Mouse (Mus musculus) limb, embryonic 15.5 days (tissue): Measurements from ENCODE around the gene Adam15. TPM values are rescaled to one million over a fixed set of nuclear protein-coding genes. Genes with fewer than 3 reads are reported as not detected.

ENCODE experiments used
- ATAC-seq: fragments of 200-750 bp; cut with Nextera tagmentation; 2 replicates; pipeline ENCODE4 v1.8.0; 2017; ENCODE audit warnings: low read depth, moderate TSS enrichment; ENCODE audit not compliant: insufficient number of reproducible peaks, low FRiP score, low TSS enrichment
- H3K27ac ChIP-seq: fragments of 300-500 bp; sonication (generic); 2 replicates; pipeline ENCODE4 v1.5.1; 2015; ENCODE audit warnings: moderate library complexity, mild to moderate bottlenecking, inconsistent platforms
- H3K27me3 ChIP-seq: fragments of 300-500 bp; sonication (generic); 2 replicates; pipeline ENCODE4 v1.6.1; 2015; ENCODE audit warnings: inconsistent platforms
- H3K36me3 ChIP-seq: fragments of 300-500 bp; sonication (generic); 2 replicates; pipeline ENCODE4 v1.6.1; 2015; ENCODE audit warnings: inconsistent platforms
- H3K4me1 ChIP-seq: fragments of 300-500 bp; sonication (generic); 2 replicates; pipeline ENCODE4 v1.6.1; 2015; ENCODE audit warnings: inconsistent platforms
- H3K4me2 ChIP-seq: fragments of 300-500 bp; sonication (generic); 2 replicates; pipeline ENCODE4 v1.6.1; 2015; ENCODE audit warnings: mild to moderate bottlenecking, inconsistent platforms
- H3K4me3 ChIP-seq: fragments of 300-500 bp; sonication (generic); 2 replicates; pipeline ENCODE4 v1.5.1; 2015; ENCODE audit warnings: mild to moderate bottlenecking, inconsistent platforms
- H3K9ac ChIP-seq: fragments of 300-500 bp; sonication (generic); 2 replicates; pipeline ENCODE4 v1.6.1; 2015; ENCODE audit warnings: inconsistent platforms
- H3K9me3 ChIP-seq: fragments of 300-500 bp; sonication (generic); 2 replicates; pipeline ENCODE4 v1.6.1; 2016; ENCODE audit warnings: inconsistent platforms
- WGBS: fragments of 180-500 bp; shearing (Covaris S2); methylation state at CpG from one replicate; pipeline ENCODE4 v1.1.7; 2015; 5-methylcytosine and 5-hydroxymethylcytosine counted together
- polyA plus RNA-seq: library from polyadenylated mRNA; unstranded; fragments of >200 nt; fragmentation: Nextera tagmentation; extraction: Ambion mirVana; gene quantifications from 2 replicates; pipeline ENCODE4 v1.2.1, GENCODE M21; 2015

The Adam15 gene
- polyA plus RNA-seq, 1 experiment from 2014 or later = 94.4 TPM

DNA sequence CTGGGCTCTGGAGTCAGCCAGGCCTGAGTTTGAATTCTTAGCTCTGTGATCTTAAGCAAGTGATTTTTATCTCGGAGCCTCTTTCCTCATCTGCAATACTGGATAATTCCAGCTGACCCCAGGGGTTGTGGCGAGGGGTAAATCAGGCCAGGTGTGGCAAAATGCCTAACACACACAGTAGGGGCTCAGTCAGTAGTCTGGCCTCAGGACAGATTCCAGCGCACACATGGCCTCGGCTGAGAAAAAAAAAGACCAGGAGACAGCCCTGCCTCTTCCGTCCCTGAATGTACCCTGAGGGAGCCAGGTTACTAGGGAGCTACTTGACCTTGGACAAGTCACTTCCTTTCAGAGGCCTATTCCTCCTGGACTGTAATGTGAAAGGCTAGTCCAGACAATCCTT, 33.2 kb upstream of the Adam15 start:
- Histone ChIP-seq H3K36me3 (peaks cover 9% of the 10 kb centered on the region; the same call in 1 of the 2 replicates), H3K4me2 (no peak overlapping the region), H3K4me3 (no peak overlapping the region), H3K27me3 (no peaks in the 10 kb centered on the region), H3K27ac (no peak overlapping the region), H3K9ac (no peak overlapping the region), H3K9me3 (no peaks in the 10 kb centered on the region), H3K4me1 (peaks cover 48% of the 10 kb centered on the region)
- no peak for ATAC-seq
- WGBS = 67% methylated on average over 5 of the region's 5 CpGs

GRCm38 (mm10) chr3:89382033-89382882, 32.5 kb upstream of the Adam15 start:
- Histone ChIP-seq H3K36me3 (peaks cover 9% of the 10 kb centered on the region; the same call in 1 of the 2 replicates), H3K9ac (no peak overlapping the region), H3K4me2 (no peak overlapping the region), H3K27me3 (no peaks in the 10 kb centered on the region), H3K27ac (no peak overlapping the region), H3K4me3 (no peak overlapping the region), H3K9me3 (no peaks in the 10 kb centered on the region), H3K4me1 (peaks cover 47% of the 10 kb centered on the region)
- 83% methylated on average over 9 of the region's 9 CpGs for WGBS
- ATAC-seq = no peak

DNA sequence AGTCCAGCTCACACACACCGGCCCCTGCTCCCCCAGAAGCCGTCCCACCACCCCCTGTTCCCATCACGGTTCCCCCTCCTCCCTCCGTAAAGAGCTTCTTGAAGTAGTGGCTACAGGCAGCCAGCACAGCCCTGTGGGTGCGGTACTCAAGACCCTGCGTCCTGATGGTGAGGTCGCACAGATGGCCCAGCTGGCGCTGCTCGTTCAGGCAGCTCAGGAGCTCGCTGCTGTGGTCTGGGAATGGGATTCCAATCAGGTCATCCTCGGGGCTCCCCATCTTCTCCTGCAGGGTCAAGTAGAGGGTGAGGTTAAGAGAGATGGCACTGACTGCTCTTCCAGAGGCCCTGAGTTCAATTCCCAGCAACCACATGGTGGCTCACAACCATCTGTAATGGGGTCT, 31.4 kb upstream of the Adam15 start:
- no peak for ATAC-seq
- 80% methylated on average over 11 of the region's 11 CpGs for WGBS
- H3K27me3 ChIP-seq = no peaks in the 10 kb centered on the region

GRCm38 (mm10) chr3:89380711-89381110, 30.9 kb upstream of the Adam15 start:
- H3K9me3 ChIP-seq = no peaks in the 10 kb centered on the region
- no peak overlapping the region for H3K4me2 ChIP-seq
- H3K27ac ChIP-seq = no peak overlapping the region
- H3K36me3 ChIP-seq = peaks cover 9% of the 10 kb centered on the region; the same call in 1 of the 2 replicates
- H3K4me3 ChIP-seq = no peak overlapping the region
- no peak for ATAC-seq
- peaks cover 36% of the 10 kb centered on the region for H3K4me1 ChIP-seq
- no peaks in the 10 kb centered on the region for H3K27me3 ChIP-seq
- no peak overlapping the region for H3K9ac ChIP-seq
- 91% methylated on average over 18 of the region's 18 CpGs for WGBS

More for the DNA sequence above, 31.4 kb upstream of the Adam15 start:
- no peak overlapping the region for H3K4me3 ChIP-seq
- H3K36me3 ChIP-seq = peaks cover 9% of the 10 kb centered on the region; the same call in 1 of the 2 replicates
- H3K9me3 ChIP-seq = no peaks in the 10 kb centered on the region
- H3K9ac ChIP-seq = no peak overlapping the region
- H3K27ac ChIP-seq = no peak overlapping the region
- H3K4me1 ChIP-seq = peaks cover 39% of the 10 kb centered on the region
- H3K4me2 ChIP-seq = no peak overlapping the region

DNA sequence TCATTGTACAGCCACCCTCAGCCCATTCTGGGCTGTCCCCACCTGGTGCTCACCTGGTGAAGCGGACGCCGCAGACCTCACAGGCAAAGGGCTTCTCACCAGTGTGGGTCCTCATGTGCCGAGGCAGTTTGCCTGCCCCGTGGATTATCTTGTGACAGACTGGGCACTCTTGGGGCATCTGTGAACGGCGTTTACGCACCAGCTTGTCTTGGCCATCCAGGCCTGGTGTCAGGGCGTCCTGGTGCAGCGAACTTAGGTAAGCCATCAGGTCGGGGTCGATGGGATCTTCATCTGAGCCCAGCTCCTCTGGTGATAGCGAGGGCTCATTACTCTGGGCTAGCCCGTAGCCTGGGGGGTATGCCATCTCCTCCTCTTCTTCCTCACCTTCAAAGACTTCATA, 30.5 kb upstream of the Adam15 start:
- H3K4me1 ChIP-seq = peaks cover 32% of the 10 kb centered on the region
- H3K9ac ChIP-seq = no peak overlapping the region
- peaks cover 9% of the 10 kb centered on the region; the same call in 1 of the 2 replicates for H3K36me3 ChIP-seq
- H3K4me2 ChIP-seq = no peak overlapping the region
- H3K27ac ChIP-seq = no peak overlapping the region
- no peak for ATAC-seq
- H3K27me3 ChIP-seq = no peaks in the 10 kb centered on the region
- H3K4me3 ChIP-seq = no peak overlapping the region
- WGBS = 93% methylated on average over 14 of the region's 14 CpGs
- H3K9me3 ChIP-seq = no peaks in the 10 kb centered on the region

GRCm38 (mm10) chr3:89379388-89380131, 29.8 kb upstream of the Adam15 start:
- H3K9me3 ChIP-seq = no peaks in the 10 kb centered on the region
- H3K4me1 ChIP-seq = peaks cover 25% of the 10 kb centered on the region
- H3K4me2 ChIP-seq = no peak overlapping the region
- no peak overlapping the region for H3K9ac ChIP-seq
- H3K27ac ChIP-seq = peak overlapping the region; percentile 69
- no peak overlapping the region for H3K4me3 ChIP-seq
- 85% methylated on average over 31 of the region's 31 CpGs for WGBS
- no peaks in the 10 kb centered on the region for H3K27me3 ChIP-seq
- no peak for ATAC-seq
- H3K36me3 ChIP-seq = peaks cover 9% of the 10 kb centered on the region; the same call in 1 of the 2 replicates

DNA sequence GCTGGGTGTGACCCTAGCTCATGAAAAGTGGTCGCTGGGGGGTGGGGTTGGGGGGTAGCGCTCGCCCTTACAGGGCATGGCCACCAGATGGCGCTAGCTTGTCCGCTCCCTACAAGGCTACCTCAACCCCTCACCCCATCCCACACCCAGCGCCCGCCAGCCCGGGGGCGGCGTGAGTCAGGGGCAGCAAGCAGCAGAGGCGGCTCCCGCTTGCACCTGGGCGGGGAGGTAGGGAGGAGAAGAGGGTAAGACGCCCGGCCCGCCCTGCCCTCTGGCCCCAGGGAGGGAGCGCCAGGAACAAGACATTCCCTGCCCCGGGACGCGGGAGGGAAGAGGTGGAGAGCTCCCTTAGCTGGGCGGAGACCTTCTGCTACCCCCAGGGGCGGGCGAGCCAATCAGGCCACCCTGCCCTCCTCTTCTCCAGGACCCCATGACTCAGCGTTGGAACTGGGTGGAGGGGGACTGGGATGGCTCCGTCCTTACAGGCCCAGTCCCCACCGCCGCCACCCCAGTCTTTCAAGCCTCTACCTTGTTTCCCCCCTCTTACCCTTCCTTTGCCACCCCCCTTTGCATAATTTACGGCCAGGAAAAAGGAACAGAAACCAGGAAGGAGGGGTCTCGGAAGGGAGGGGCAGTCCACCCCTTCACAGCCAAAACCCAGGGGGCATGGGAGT, 28.7 kb upstream of the Adam15 start:
- Histone ChIP-seq H3K9me3 (no peaks in the 10 kb centered on the region), H3K27me3 (no peaks in the 10 kb centered on the region), H3K4me1 (peaks cover 19% of the 10 kb centered on the region), H3K4me2 (peak overlapping the region; percentile 76), H3K9ac (peak overlapping the region; percentile 54), H3K4me3 (peak overlapping the region; percentile 55), H3K36me3 (peaks cover 9% of the 10 kb centered on the region; the same call in 1 of the 2 replicates), H3K27ac (peak overlapping the region; percentile 69)
- ATAC-seq = peak; percentile 88
- WGBS = 2% methylated on average over 26 of the region's 29 CpGs

GRCm38 (mm10) chr3:89377831-89378230, 28.0 kb upstream of the Adam15 start:
- H3K9ac ChIP-seq = no peak overlapping the region
- peak overlapping the region; percentile 76 for H3K4me2 ChIP-seq
- peaks cover 9% of the 10 kb centered on the region; the same call in 1 of the 2 replicates for H3K36me3 ChIP-seq
- ATAC-seq = no peak
- H3K4me3 ChIP-seq = peak overlapping the region; percentile 55; the same call in 1 of the 2 replicates
- H3K4me1 ChIP-seq = peaks cover 19% of the 10 kb centered on the region
- no peaks in the 10 kb centered on the region for H3K27me3 ChIP-seq
- H3K9me3 ChIP-seq = no peaks in the 10 kb centered on the region
- WGBS = 74% methylated on average over 4 of the region's 4 CpGs
- 0 out of 2 replicates have a peak overlapping the region, but pooled peaks have one; percentile 2 for H3K27ac ChIP-seq

GRCm38 (mm10) chr3:89373581-89374231, 23.9 kb upstream of the Adam15 start:
- Histone ChIP-seq H3K27me3 (no peaks in the 10 kb centered on the region), H3K4me1 (peaks cover 12% of the 10 kb centered on the region), H3K9ac (no peak overlapping the region), H3K4me3 (no peak overlapping the region), H3K27ac (no peak overlapping the region), H3K9me3 (no peaks in the 10 kb centered on the region), H3K4me2 (no peak overlapping the region), H3K36me3 (no peaks in the 10 kb centered on the region)
- WGBS = 50% methylated on average over 5 of the region's 5 CpGs
- no peak for ATAC-seq

- no peaks in the 10 kb centered on the region for H3K9me3 ChIP-seq
- no peak overlapping the region for H3K9ac ChIP-seq
- ATAC-seq = no peak
- no peaks in the 10 kb centered on the region; the same call in 1 of the 2 replicates for H3K27me3 ChIP-seq
- no peak overlapping the region for H3K4me2 ChIP-seq
- 50% methylated on average over 11 of the region's 11 CpGs for WGBS
- H3K27ac ChIP-seq = no peak overlapping the region
- no peaks in the 10 kb centered on the region for H3K4me1 ChIP-seq
- no peak overlapping the region for H3K4me3 ChIP-seq
- no peaks in the 10 kb centered on the region for H3K36me3 ChIP-seq
These were observed 17.5 kb upstream of the Adam15 start for GRCm38 (mm10) chr3:89367338-89367737.
